Mouse (Mus musculus) olfactory bulb, adult 2 months (tissue): ENCODE results near the gene Hmgb1.

Experiments
- CTCF ChIP-seq: fragments of 200-500 bp; IDR thresholded peaks from 2 replicates; pipeline ENCODE4 v1.5.1; 2012; ENCODE audit warnings: low read depth, mild to moderate bottlenecking, low read length, moderate library complexity; ENCODE audit not compliant: insufficient read depth
- POLR2A ChIP-seq: fragments of 200-500 bp; IDR thresholded peaks from 2 replicates; pipeline ENCODE4 v1.6.1; 2012; ENCODE audit warnings: mild to moderate bottlenecking, low read depth, low read length, moderate library complexity; ENCODE audit not compliant: insufficient read depth

DNA sequence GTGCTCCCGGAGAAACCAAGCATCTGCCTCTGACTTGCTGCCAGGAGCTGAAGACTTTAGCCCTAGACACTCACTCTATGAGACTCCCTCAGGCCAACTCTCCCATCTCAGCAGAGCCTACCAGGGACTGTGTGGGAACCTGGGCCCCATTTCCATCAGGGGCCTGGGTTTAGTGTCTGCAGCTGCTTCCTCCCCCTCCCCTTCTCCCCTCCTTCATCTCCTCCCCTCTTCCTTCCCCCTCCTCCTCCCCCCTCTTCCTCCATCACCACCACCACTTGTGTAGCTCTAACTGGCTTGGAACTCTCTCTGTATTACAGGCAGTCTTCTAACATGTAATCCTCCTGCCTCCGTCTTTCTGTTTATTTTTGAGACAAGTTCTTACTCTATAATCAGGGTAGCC, 154.2 kb downstream of the Hmgb1 start:
- TF ChIP-seq CTCF (no peak), POLR2A (no peak)
